Mouse (Mus musculus): ENCODE results near the gene Cd59b.
A peak's percentile ranks its signal among the peaks of the same experiment; 100 is the strongest.
"Not testable (repeated sequence)": the region's sequence is repeated elsewhere in the genome, so short reads cannot be mapped to it uniquely, and the experiment has no call there.

Cd59b gene

DNA sequence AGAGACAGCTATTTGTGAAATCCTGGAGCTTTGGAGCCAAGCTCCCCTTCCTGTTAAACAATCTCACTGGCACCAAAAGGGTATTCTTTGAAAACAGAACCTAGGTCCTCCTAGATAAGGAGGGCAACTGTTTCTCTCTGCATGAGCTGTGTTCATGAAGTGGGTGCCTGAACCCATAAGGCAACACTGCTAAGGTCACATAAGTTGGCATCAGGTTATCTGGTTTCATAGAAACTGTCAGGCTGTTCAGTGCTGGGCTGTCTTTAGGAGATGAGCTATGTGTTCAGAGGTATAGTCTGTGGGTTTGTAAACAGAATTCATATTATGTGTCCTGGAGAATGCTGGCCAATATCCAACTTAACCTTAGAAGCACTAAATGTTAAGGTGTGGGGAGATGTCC is 47.5 kb downstream of the Cd59b start:
- not testable (repeated sequence) for DNase-seq (ENCODE audit: low read depth, low spot score)

- DNase-seq (ENCODE audit: low read depth, low spot score) = no peak
Observed at GRCm38 (mm10) chr2:104119097-104119496, 49.4 kb downstream of the Cd59b start.

DNA sequence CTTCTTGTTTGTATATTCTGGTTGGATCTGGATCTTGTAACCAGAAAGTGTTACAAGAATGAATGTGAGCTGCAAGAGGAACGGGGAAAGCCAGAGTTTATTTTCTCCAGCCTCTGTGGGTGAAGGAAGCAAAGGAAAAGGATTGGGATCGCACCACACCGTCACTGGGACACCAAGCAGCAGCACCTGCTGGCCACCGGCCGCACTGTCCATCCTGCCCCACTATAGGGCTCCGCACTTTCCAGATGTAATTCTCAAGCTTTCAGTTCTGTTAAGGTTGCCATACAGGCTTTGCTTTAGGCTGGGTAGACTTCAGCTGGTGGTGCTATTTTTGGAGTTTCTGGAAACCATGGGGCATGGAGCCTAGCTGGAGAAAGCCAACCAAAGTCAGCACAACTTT is 50.7 kb downstream of the Cd59b start:
- no peak for DNase-seq (ENCODE audit: low read depth, low spot score)

DNA sequence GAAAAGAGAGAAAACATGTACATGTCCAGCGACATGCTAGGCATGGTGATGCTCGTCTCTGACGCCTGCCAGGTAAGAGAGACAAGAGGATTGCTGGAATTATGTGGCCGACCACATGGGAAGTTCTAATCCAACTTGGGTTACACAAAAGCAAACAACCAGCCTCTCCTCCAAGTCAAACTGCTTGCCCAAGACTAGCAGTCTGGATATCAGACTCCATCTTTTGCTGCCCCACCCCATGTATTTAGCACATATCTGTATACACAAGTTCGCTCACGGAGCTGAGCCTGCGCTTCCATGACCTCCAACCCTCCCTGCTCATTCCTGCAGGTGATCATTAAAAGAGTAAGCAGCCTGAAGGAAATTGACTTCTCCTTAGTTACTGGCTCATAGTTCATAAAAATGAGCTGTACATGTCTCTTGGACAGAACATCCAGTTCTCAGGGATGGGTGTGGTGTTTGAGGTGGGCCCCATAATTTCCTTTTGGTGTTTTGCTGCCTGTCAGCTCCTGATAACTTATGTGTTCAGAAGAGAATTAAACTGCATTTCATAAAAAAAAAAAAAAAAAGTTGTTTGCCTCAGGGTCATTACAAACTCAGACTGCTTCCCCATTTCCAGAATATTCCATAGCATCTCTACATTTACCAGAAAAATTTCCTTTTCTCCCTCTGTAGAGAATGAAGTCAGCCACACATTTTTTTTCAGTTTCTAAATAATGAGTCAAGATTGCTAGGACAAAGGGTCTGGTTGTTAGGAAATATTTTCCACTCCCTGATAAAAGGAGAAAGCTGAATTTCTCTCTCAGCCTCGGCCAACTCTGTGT is 52.2 kb downstream of the Cd59b start:
- peak; percentile 80 for DNase-seq (ENCODE audit: low read depth, low spot score)

- DNase-seq (ENCODE audit: low read depth, low spot score) = peak; percentile 99
Observed at GRCm38 (mm10) chr2:104122505-104123378, 53.1 kb downstream of the Cd59b start, which contains the start of gene A930018P22Rik. TSS of gene A930018P22Rik (plus strand) at chr2:104122769.

DNA sequence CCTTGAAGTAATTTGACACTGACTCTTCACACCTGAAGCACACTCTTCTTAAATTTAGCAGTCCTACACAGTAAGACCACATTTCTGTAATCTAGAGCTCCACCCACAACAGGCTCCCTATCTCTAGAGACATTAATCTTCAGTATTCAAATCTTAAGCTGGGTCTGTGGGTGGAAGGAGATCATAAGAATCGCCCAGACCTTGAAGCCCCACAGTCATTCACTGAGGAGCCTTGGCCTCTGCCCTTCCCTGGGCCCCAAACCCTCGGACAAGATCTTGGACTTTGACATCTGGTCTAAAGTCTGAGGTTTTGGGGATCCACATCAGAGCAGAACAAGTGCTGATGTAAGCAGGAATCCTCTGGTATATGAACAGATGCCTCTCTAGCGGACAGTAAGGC is 53.9 kb downstream of the Cd59b start:
- peak; percentile 50 for DNase-seq (ENCODE audit: low read depth, low spot score)

DNA sequence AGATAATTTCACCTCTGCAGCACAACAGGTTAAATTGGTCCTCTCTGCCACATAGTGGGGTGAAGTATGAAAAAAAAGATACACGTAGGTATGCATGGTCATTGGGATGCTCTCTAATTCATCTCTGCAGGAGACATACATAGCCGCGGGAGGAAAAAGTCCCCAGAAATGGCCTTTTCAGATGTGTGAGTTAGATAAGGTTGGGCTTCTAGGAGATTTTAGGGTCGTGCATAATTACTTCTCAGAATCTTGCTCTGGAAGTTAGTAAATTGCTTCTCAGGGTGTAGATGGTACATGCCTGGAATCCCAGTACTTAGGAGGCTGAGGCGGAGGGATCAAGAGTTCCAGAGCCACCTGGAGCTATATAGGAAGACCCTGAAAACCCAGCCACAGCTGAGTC is 54.4 kb downstream of the Cd59b start:
- DNase-seq (ENCODE audit: low read depth, low spot score) = no peak

DNA sequence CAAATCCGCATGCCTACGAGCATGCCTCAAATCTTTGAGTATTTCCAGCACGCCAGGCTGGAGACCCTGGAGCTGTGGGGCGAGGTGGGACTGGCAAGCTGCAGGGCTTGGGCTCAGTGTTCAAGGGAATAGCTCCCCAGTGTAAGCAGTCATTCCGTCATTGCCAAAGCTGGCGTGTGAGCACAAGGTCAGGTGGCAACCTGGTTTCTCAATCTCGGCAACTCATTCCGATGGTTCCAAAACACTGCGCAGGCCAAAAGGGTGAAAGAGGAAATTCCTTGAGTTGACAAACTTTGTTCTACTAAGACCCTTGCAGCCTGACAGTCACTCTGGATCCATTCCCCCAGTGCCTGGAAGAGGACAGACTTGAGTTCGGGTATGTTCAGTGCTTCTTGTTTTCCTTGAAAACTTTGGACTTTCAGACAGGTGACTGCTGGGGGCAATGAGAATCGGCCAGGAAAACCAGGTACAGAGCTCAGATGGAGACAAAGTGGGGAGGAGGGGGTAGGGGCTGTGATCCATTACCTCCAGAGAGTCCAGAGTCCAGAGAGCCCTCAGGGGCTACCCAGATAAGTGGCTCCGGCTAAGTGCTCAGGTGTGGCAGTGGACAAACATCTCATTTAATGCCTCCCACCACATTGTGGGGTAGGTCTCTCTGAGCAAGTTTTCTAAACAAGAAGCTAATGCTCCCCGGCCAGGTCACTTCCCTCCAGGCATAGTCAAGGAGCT is 59.3 kb downstream of the Cd59b start:
- DNase-seq (ENCODE audit: low read depth, low spot score) = no peak

GRCm38 (mm10) chr2:104130165-104130564 is 60.5 kb downstream of the Cd59b start:
- peak; percentile 68 for DNase-seq (ENCODE audit: low read depth, low spot score)

GRCm38 (mm10) chr2:104130969-104131368 is 61.3 kb downstream of the Cd59b start:
- peak; percentile 35 for DNase-seq (ENCODE audit: low read depth, low spot score)

- DNase-seq (ENCODE audit: low read depth, low spot score) = no peak
Observed at GRCm38 (mm10) chr2:104132266-104132859, 62.7 kb downstream of the Cd59b start.

DNA sequence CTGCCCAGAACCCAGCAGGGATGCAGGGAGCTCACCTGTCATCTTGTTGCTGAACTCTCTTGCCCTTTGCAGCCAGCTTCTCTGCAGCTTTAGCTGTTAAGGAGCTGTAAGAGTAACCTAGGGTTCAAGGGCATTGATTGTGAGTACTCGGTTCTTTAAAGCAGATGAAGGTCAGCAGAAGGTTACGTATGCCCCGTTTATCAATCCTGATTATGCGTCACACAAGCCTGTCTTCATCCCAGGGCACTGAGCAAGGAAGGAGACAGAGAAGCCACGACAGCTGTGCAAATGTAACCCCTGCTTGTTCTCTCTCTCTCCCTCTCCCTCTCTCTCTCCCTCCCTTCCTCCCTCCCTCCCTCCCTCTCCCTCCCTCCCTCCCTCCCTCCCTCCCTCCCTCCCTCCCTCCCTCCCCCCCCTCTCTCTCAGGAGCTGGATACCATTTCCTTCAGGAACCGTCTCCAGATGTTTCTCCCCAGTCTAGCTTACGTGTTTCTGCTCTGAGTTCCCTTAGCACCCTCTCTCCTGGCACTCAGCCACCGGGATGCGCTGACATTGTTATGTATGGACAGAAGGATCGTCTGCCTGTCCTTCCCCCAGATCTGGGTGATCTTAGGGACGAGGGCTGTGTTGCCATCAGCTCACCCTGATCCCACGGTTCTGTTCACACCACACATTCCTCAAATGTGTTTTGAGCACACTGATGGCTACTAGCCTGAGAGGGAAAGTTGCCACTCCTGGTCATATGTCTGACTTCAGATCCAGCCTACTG is 63.6 kb downstream of the Cd59b start:
- DNase-seq (ENCODE audit: low read depth, low spot score) = no peak

DNA sequence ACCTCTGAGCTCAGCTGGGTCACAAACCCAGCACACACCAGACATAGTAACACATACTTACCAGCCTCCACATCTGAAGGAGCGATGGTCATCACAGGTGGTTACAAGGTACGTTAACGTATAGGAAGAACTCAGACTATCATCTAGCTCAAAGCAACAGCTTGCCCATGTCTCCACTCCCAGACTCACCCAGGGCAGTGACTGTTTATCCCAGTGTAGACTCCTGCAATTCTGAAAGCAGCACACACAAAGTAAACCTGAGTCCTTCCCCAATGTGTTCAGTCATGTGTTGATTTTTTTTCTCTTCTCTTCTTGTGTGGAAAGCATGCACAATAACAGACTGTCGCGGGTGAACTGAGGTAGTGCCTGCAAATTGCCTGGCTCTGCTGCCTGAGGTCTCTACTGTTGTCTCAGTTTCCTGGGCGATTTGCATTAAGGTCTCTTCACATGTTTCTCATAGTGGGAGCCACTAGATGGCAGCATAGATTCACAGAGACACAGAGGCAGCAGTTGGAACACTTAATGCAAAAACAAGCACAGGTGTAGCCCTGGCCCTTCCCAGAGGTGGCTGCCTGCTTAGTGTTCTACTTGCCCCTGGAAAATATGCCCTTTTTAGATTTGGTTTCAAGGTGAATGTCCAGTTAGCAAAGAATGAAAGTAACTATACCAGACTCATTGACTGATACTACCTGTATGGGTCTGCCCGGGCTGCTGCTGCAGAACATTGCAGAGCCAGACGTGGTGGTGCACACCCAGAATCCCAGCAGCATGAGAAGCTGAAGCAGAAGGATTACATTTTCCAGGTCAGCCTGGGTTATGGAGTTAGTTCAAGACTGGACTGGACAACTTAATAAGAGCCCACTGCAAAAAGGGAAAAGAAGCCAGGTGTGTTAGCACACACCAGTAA is 64.8 kb downstream of the Cd59b start:
- DNase-seq (ENCODE audit: low read depth, low spot score) = peak; percentile 72

DNA sequence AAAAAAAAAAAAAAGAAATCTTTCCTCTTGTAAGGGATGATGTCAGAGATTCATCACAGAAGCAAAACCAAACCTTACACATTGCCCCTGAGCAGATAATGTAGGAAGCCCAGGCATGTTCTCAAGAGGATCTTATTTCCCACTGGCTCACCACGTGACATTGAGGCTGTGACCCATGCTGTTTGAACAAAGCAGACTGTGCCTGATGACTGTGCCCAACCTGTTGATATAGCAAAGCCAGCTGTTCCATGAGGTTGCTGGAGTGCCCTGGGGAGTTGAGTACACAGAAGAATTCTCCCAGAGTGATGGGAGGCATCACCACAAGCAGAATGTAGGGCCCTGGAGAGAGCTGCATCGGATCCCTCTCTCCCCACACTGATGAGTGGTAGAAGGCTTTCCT is 66.3 kb downstream of the Cd59b start:
- no peak for DNase-seq (ENCODE audit: low read depth, low spot score)

Data from c-Kit-negative CD71-positive TER-119-positive erythroid progenitor cells, embryonic 14.5 days (primary cell).